Mouse (Mus musculus) MEL (cell line): Measurements from ENCODE around the gene Rpp25. TPM values are rescaled to one million over a fixed set of nuclear protein-coding genes. Genes with fewer than 3 reads are reported as not detected.

ENCODE experiments used
- DNase-seq: peaks from one replicate; pipeline ENCODE4 v3.0.0; 2011; ENCODE audit warnings: low read depth, low spot score
- H3K27ac ChIP-seq: 2 replicates; pipeline ENCODE4 v1.5.1; 2012; ENCODE audit warnings: low read depth, mild to moderate bottlenecking, control low read depth, low read length, moderate library complexity; ENCODE audit not compliant: control insufficient read depth
- H3K27me3 ChIP-seq, 2 experiments: fragments of 150-350 bp in 1 of 2; sonication (generic) in 1 of 2; 2 replicates each; pipeline ENCODE4 v1.6.1; 2012; ENCODE audit warnings: low read length in 2 of 2, mild to moderate bottlenecking in 2 of 2, improper control_type of control experiment in 1 of 2, moderate library complexity in 1 of 2; ENCODE audit not compliant: insufficient read depth in 2 of 2, control insufficient read depth in 1 of 2
- H3K36me3 ChIP-seq, 2 experiments: 2 replicates each; pipeline ENCODE4 v1.6.1; 2012 to 2014; ENCODE audit warnings: low read length in 2 of 2, improper control_type of control experiment in 1 of 2, inconsistent platforms in 1 of 2, mild to moderate bottlenecking in 1 of 2; ENCODE audit not compliant: insufficient read depth in 2 of 2, control insufficient read depth in 1 of 2
- H3K4me1 ChIP-seq, 2 experiments: fragments of 150-350 bp in 1 of 2; sonication (generic) in 1 of 2; 2 replicates each; pipeline ENCODE4 v1.6.1; 2012; ENCODE audit warnings: low read length in 2 of 2, improper control_type of control experiment in 1 of 2, mild to moderate bottlenecking in 1 of 2; ENCODE audit not compliant: insufficient read depth in 2 of 2, control insufficient read depth in 1 of 2
- H3K4me3 ChIP-seq, 2 experiments: fragments of 150-350 bp in 1 of 2; sonication (generic) in 1 of 2; 2 replicates each; pipeline ENCODE4 v1.5.1; 2012; ENCODE audit warnings: low read depth in 2 of 2, low read length in 2 of 2, mild to moderate bottlenecking in 2 of 2, moderate library complexity in 2 of 2, control low read depth in 1 of 2, improper control_type of control experiment in 1 of 2; ENCODE audit not compliant: control insufficient read depth in 1 of 2, insufficient read depth in 1 of 2
- H3K79me2 ChIP-seq: 2 replicates; pipeline ENCODE4 v1.6.1; 2012; ENCODE audit warnings: mild to moderate bottlenecking, low read length, moderate library complexity; ENCODE audit not compliant: control insufficient read depth, poor library complexity, insufficient read depth
- H3K9ac ChIP-seq: 2 replicates; pipeline ENCODE4 v1.6.1; 2012; ENCODE audit warnings: low read depth, mild to moderate bottlenecking, control low read depth, low read length, moderate library complexity; ENCODE audit not compliant: control insufficient read depth, poor library complexity, severe bottlenecking
- H3K9me3 ChIP-seq: fragments of 150-350 bp; sonication (generic); replicated peaks from 2 replicates; pipeline ENCODE4 v1.6.1; 2012; ENCODE audit warnings: mild to moderate bottlenecking, low read length, improper control_type of control experiment, moderate library complexity; ENCODE audit not compliant: insufficient read depth
- BHLHE40 ChIP-seq: IDR thresholded peaks from 2 replicates; pipeline ENCODE4 v1.6.1; 2012; ENCODE audit warnings: low read depth, mild to moderate bottlenecking, inconsistent platforms, low read length, improper control_type of control experiment, borderline replicate concordance
- CHD2 ChIP-seq: IDR thresholded peaks from 2 replicates; pipeline ENCODE4 v1.6.1; 2011; ENCODE audit warnings: low read length, improper control_type of control experiment
- ETS1 ChIP-seq: IDR thresholded peaks from 2 replicates; pipeline ENCODE4 v1.6.1; 2012; ENCODE audit warnings: low read depth, mild to moderate bottlenecking, inconsistent platforms, low read length, improper control_type of control experiment, moderate library complexity
- GATA1 ChIP-seq: IDR thresholded peaks from 2 replicates; pipeline ENCODE4 v1.6.1; 2011; ENCODE audit warnings: low read depth, low read length, improper control_type of control experiment
- JUND ChIP-seq: IDR thresholded peaks from 2 replicates; pipeline ENCODE4 v1.6.1; 2011; ENCODE audit warnings: low read depth, mild to moderate bottlenecking, improper control_type of control experiment, low read length
- MAFK ChIP-seq: IDR thresholded peaks from 2 replicates; pipeline ENCODE4 v1.6.1; 2011; ENCODE audit warnings: low read depth, mild to moderate bottlenecking, low read length, improper control_type of control experiment, borderline replicate concordance
- MAX ChIP-seq: IDR thresholded peaks from 2 replicates; pipeline ENCODE4 v1.6.1; 2011; ENCODE audit warnings: low read length, improper control_type of control experiment
- UBTF ChIP-seq: IDR thresholded peaks from 2 replicates; pipeline ENCODE4 v1.6.1; 2012; ENCODE audit warnings: low read depth, mild to moderate bottlenecking, inconsistent platforms, low read length, improper control_type of control experiment, moderate library complexity, borderline replicate concordance; ENCODE audit not compliant: insufficient read depth
- USF1 ChIP-seq: IDR thresholded peaks from 2 replicates; pipeline ENCODE4 v1.6.1; 2014; ENCODE audit warnings: low read depth, mild to moderate bottlenecking, inconsistent platforms, low read length, improper control_type of control experiment, moderate library complexity
- ZNF384 ChIP-seq: IDR thresholded peaks from 2 replicates; pipeline ENCODE4 v1.6.1; 2012; ENCODE audit warnings: low read depth, mild to moderate bottlenecking, inconsistent platforms, low read length, improper control_type of control experiment
- polyA plus RNA-seq, 2 experiments: library from polyadenylated mRNA; stranded (reverse) in 1 of 2; unstranded in 1 of 2; fragments of >175 nt in 1 of 2; fragments of >200 nt in 1 of 2; gene quantifications; 2 replicates each; pipeline versions ENCODE4 v1.2.1 to v1.2.4; 2012; ENCODE audit warnings: low replicate concordance in 2 of 2, low read depth in 1 of 2; ENCODE audit not compliant: insufficient read length in 2 of 2, insufficient read depth in 1 of 2, missing spikeins in 1 of 2
- total RNA-seq: library from RNA; depleted of rRNA; stranded (reverse); fragments of 300-350 nt; gene quantifications from 2 replicates; pipeline ENCODE4 v1.2.3, GENCODE M21; 2012

The Rpp25 gene
- total and polyA plus RNA-seq, 3 experiments: 0.12 to 0.68 TPM; not detected in 1

DNA sequence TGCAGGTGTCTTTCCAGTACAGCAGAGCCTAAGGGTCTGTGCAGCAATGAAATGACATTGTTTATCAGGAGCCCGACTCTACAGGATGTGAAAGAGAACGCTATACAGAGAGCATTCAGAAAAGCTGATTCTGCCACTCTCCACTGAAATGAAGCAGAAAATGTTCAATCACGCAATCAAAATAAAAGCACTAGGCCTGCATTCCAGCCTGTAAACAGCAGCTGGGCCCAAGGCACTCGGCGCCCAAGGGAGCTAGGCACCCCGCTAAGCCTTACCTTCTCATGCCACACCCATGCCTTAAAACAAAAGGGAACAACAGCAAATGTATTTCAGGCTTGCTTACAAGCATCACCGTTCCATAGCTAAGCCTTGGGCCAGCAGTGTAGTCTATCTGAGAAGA is 5.3 kb upstream of the Rpp25 start:
- Histone ChIP-seq H3K36me3 (no peaks in the 10 kb centered on the region), H3K9ac (no peak overlapping the region), H3K4me1 (no peaks in the 10 kb centered on the region), H3K27ac (no peak overlapping the region), H3K79me2 (no peaks in the 10 kb centered on the region), H3K4me3 (no peak overlapping the region), H3K9me3 (no peaks in the 10 kb centered on the region), H3K27me3 (peaks cover 8 to 13% of the 10 kb centered on the region in 2 experiments)
- TF ChIP-seq ETS1: no peak
- TF ChIP-seq USF1: no peak
- DNase-seq: no peak

DNA sequence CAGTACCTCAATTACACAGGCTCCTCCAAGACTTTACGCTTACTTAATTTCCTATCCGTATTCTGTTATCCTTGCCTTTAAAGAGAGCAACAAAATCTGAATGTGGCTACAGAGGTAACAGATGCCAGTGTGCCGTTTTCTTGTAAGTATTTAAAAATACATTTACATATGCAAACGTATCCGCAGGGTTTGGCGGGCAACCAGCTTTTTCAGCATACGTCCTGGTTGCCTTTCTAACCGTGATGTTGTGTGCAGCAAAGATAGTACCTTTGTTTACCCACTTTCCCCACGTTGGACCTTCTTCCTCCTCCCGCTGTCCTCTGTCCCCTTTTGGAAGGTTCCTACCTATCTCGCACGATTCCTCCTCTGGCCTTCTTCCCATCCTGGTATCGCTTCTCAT is 2.4 kb upstream of the Rpp25 start:
- TF ChIP-seq ZNF384: no peak
- TF ChIP-seq UBTF: no peak
- TF ChIP-seq MAFK: no peak
- no peak for TF ChIP-seq MAX
- no peak for TF ChIP-seq JUND
- TF ChIP-seq CHD2: no peak
- H3K9ac ChIP-seq: no peak overlapping the region
- H3K27ac ChIP-seq: no peak overlapping the region
- no peak for DNase-seq
- H3K79me2 ChIP-seq: no peaks in the 10 kb centered on the region
- H3K4me1 ChIP-seq: peaks cover 0 to 15% of the 10 kb centered on the region in 2 experiments; a peak in 3 of 4 replicates
- H3K4me3 ChIP-seq: no peak overlapping the region
- H3K36me3 ChIP-seq: peaks cover 0 to 10% of the 10 kb centered on the region in 2 experiments; a peak in 2 of 4 replicates
- H3K27me3 ChIP-seq: peaks cover 8 to 11% of the 10 kb centered on the region in 2 experiments
- H3K9me3 ChIP-seq: no peaks in the 10 kb centered on the region

DNA sequence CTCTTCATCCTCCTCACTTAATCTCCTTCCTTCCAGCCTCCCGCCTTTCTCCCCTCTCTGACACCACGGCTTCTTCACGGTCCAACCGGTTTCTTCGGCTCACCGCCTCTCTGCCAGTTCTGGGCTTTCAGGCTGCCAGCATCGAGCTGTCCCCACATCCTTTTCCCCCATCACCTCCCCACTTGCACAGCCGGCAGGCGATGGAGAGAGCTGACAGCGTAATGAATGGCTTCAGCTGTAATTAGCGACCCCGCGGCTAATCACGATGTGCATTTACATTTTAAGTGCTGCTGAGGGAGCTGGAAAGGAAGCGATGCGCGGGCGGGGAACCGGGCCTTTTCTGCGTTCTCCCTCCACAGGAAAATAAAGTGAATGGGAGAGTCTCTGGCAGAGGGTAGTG is 2.0 kb upstream of the Rpp25 start:
- H3K27ac ChIP-seq: no peak overlapping the region
- no peaks in the 10 kb centered on the region for H3K9me3 ChIP-seq
- H3K36me3 ChIP-seq: peaks cover 0 to 11% of the 10 kb centered on the region in 2 experiments; a peak in 2 of 4 replicates
- no peak overlapping the region for H3K4me3 ChIP-seq
- H3K4me1 ChIP-seq: peaks cover 0 to 17% of the 10 kb centered on the region in 2 experiments; a peak in 3 of 4 replicates
- TF ChIP-seq BHLHE40 (no peak), GATA1 (no peak), CHD2 (no peak)
- DNase-seq: no peak
- no peak overlapping the region for H3K9ac ChIP-seq
- H3K27me3 ChIP-seq: peaks cover 8 to 11% of the 10 kb centered on the region in 2 experiments
- no peaks in the 10 kb centered on the region for H3K79me2 ChIP-seq
